Mouse (Mus musculus): ENCODE data around the gene Uba1y.
"Not testable (repeated sequence)": the region's sequence is repeated elsewhere in the genome, so short reads cannot be mapped to it uniquely, and the experiment has no call there.

The Uba1y gene

DNA sequence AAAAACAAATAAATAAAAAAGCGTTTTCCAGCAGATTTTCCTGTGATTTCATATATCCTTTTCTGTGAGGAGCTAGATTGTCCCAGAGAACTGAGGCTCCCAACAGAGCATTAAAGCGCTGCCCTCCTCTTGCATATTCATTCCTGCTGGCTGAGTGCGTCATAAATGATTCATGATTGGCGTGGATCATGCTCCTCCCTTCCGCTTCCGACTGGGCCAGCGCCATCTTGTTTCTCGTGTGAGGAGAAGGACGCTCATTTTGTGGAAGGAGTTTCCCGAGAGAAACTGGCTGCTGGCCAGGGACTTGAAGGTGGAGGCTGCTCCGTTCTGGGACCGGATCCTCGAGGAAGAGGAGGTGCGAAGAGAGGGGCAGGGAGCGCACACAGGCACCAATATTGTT lies at the start of gene Uba1y:
Gene Uba1y, plus strand, starts transcription at position 254 of the 400 bp plus-strand sequence.
- peak; percentile 2 for DNase-seq (ENCODE audit: low read depth, low spot score)

GRCm38 (mm10) chrY:797309-797708 lies 21.1 kb upstream of the Uba1y start, which contains the start of gene Zfy1:
Gene Zfy1, minus strand, starts transcription at chrY:797409.
- DNase-seq (ENCODE audit: low read depth, low spot score), result not testable (repeated sequence)

- DNase-seq (ENCODE audit: low read depth, low spot score), result peak; percentile 55
Measured at GRCm38 (mm10) chrY:808991-809661, 9.3 kb upstream of the Uba1y start.

DNA sequence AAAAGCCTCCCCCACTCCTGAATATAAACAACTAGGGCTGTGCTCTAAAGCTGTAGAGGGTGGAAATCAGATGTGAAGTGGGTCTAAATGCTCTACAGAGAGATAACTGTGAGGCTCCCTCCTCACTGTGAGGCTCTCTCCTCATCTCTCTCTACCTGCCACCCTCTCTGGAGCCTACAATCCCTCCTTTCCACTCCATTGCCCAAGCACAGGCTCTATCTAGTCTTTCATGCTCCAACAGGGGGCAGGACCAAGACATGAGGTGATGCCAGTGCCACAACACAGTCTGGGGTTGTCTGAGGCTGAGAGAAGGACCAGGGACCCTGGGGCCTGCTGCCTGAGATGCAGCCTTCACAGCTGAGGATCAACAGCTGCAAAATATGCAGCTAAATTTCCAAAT lies 54.0 kb downstream of the Uba1y start:
- DNase-seq (ENCODE audit: low read depth, low spot score), result no peak

GRCm38 (mm10) chrY:872855-873549 lies 54.6 kb downstream of the Uba1y start:
- DNase-seq (ENCODE audit: low read depth, low spot score), result peak; percentile 35
